Mouse (Mus musculus) cerebellum, postnatal 4 days (tissue): Measurements from ENCODE around the gene Akna.

Source experiments
- DNase-seq, 2 experiments: peaks; one replicate each; pipeline ENCODE4 v3.0.0; 2022; ENCODE audit warnings: low spot score in 2 of 2, mixed read lengths in 1 of 2

The Akna gene

DNA sequence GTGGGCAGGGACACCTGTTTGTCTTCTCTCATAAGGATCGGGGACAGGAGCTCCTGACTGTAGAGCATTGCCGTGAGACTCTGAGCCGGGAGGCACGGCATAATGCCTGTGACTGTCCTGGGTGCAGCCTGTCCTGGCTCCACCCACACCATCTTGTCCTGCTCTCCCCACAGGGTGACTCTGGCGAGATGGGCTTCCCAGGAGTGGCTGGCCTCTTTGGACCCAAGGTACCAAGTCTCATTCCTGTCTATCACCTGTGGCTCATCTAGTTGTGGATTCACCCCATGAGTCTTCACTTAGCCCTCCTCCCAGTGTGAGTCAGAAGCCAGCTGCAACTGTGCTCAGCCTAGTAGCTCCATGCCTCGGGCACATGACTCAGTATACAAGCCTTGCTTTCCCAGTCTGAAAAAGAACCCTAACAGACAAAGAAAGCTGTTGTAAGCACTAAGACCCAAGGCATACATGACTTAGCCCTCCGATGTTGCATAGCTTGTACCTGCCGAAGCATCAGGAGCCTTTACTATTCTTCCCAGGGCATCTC lies 79.8 kb downstream of the Akna start:
- DNase-seq = no peak

DNA sequence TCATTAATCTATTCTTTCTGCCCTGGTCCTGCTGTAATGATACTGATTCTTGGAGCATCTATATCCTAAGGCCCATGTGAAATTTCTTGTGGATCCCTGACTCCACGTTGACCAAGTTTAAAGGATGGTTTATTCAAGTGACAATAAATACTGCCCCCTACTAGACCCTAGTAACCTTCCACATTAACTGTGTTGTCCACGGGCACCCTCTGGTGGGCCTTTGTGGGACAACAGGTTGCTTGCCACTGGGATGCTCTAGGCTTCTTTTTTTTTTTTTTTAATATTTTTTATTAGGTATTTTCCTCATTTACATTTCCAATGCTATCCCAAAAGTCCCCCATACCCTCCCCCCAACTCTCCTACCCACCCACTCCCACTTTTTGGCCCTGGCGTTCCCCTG lies 83.6 kb downstream of the Akna start:
- DNase-seq = peak; percentile 72 to 85
